Mouse (Mus musculus) thymus, adult 2 months (tissue): Measurements from ENCODE around the gene Ercc5.

Experiments used
- CTCF ChIP-seq: fragments of 200-500 bp; IDR thresholded peaks from 2 replicates; pipeline ENCODE4 v1.5.1; 2012; ENCODE audit warnings: mild to moderate bottlenecking, control low read depth, low read length, moderate library complexity, borderline replicate concordance; ENCODE audit not compliant: control insufficient read depth, poor library complexity, insufficient read depth; ENCODE audit errors: extremely low read depth
- POLR2A ChIP-seq: fragments of 200-500 bp; IDR thresholded peaks from 2 replicates; pipeline ENCODE4 v1.6.1; 2012; ENCODE audit warnings: mild to moderate bottlenecking, low read length, control low read depth, moderate library complexity; ENCODE audit not compliant: control insufficient read depth, poor library complexity, insufficient read depth; ENCODE audit errors: extremely low read depth

- TF ChIP-seq POLR2A (no peak), CTCF (no peak)
Measured at GRCm38 (mm10) chr1:44161818-44162217, 14.3 kb downstream of the Ercc5 start.
